Mouse (Mus musculus) spleen, adult 2 months (tissue): ENCODE results near the gene Mgll.

Experiments
- CTCF ChIP-seq: fragments of 200-500 bp; IDR thresholded peaks from 2 replicates; pipeline ENCODE4 v1.5.1; 2011; ENCODE audit warnings: mild to moderate bottlenecking, inconsistent platforms; ENCODE audit not compliant: insufficient read depth, insufficient read length, insufficient replicate concordance; ENCODE audit errors: extremely low read depth
- POLR2A ChIP-seq: fragments of 200-500 bp; IDR thresholded peaks from 2 replicates; pipeline ENCODE4 v1.6.1; 2011; ENCODE audit warnings: low read depth, low read length, inconsistent platforms

GRCm38 (mm10) chr6:88708401-88709278, 15.6 kb upstream of the Mgll start:
- TF ChIP-seq CTCF = no peak
- TF ChIP-seq POLR2A = no peak
